Mouse (Mus musculus): ENCODE measurements around the gene Tsnax. TPM values are rescaled to one million over a fixed set of nuclear protein-coding genes. Genes with fewer than 3 reads are reported as not detected.

The Tsnax gene
- total RNA-seq, 1 experiment = 46.9 TPM

GRCm38 (mm10) chr8:125037081-125037480 lies 24.3 kb downstream of the Tsnax start:
- Histone ChIP-seq H3K4me3 (ENCODE audit: insufficient read depth in 1 of 2, low read depth in 1 of 2, low read length in 2 of 2, poor library complexity in 1 of 2, severe bottlenecking in 1 of 2) (no peak overlapping the region), H3K9ac (ENCODE audit: insufficient read depth, low read depth, low read length, poor library complexity, severe bottlenecking) (no peak overlapping the region), H3K27ac (ENCODE audit: insufficient read depth, low read depth, low read length, poor library complexity, severe bottlenecking) (no peak overlapping the region), H3K9me3 (ENCODE audit: control insufficient read depth, insufficient read depth, low read depth, low read length) (no peaks in the 10 kb centered on the region), H3K4me1 (ENCODE audit: control insufficient read depth in 2 of 2, insufficient read depth in 2 of 2, low read length in 2 of 2, poor library complexity in 1 of 2) (peaks cover 0 to 7% of the 10 kb centered on the region in 2 experiments; a peak in 2 of 4 replicates), H3K36me3 (ENCODE audit: control insufficient read depth, insufficient read depth, low read length, poor library complexity, severe bottlenecking) (peaks cover 3% of the 10 kb centered on the region)
- DNase-seq (ENCODE audit: low read depth, low spot score) = no peak
- in situ Hi-C loops (cut with MboI; ENCODE audit: low sequenced_read_pairs in 2 of 2, unreplicated experiment in 2 of 2) = no loop called here
- TF ChIP-seq HCFC1 (IDR thresholded peaks at IDR 0.05; ENCODE audit: borderline replicate concordance, insufficient read depth, low read length) = no peak
- no peak for TF ChIP-seq MAFK (IDR thresholded peaks at IDR 0.05; ENCODE audit: insufficient read depth, low read depth, low read length)
- no peak for TF ChIP-seq ZC3H11A (IDR thresholded peaks at IDR 0.05; ENCODE audit: borderline replicate concordance, low read depth, low read length)
- no peak for TF ChIP-seq ZNF384 (IDR thresholded peaks at IDR 0.05; ENCODE audit: low read depth, low read length)
- no peak for TF ChIP-seq CHD2 (IDR thresholded peaks at IDR 0.05; ENCODE audit: low read depth, low read length)

DNA sequence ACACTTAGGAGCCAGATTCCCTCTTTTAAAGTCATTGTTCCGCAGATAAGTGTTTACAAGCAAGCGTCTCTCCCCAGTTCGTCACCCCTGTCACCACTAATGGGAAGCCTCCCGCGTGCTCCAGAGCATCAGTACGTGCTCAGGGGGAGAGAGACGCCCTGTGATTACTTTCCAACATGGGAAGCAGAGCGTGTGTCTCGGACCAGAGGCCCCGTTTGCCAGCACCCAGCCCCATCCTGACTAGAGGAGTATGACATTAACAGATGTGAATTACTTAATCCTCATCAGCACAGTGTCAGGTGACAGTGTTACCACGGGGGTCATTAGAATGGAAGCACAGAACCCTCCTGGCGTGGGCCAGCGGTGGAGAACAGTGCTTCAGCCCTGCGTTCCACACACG lies 25.9 kb downstream of the Tsnax start:
- no peaks in the 10 kb centered on the region for H3K9me3 ChIP-seq (ENCODE audit: control insufficient read depth, insufficient read depth, low read depth, low read length)
- in situ Hi-C loops (cut with MboI; ENCODE audit: low sequenced_read_pairs in 2 of 2, unreplicated experiment in 2 of 2) = no loop called here
- no peak for DNase-seq (ENCODE audit: low read depth, low spot score)
- H3K36me3 ChIP-seq (ENCODE audit: control insufficient read depth, insufficient read depth, low read length, poor library complexity, severe bottlenecking) = peaks cover 3% of the 10 kb centered on the region; the same call in 1 of the 2 replicates
- TF ChIP-seq CHD2 (IDR thresholded peaks at IDR 0.05; ENCODE audit: low read depth, low read length) (no peak), MAFK (IDR thresholded peaks at IDR 0.05; ENCODE audit: insufficient read depth, low read depth, low read length) (no peak), ZNF384 (IDR thresholded peaks at IDR 0.05; ENCODE audit: low read depth, low read length) (no peak), ZC3H11A (IDR thresholded peaks at IDR 0.05; ENCODE audit: borderline replicate concordance, low read depth, low read length) (no peak), HCFC1 (IDR thresholded peaks at IDR 0.05; ENCODE audit: borderline replicate concordance, insufficient read depth, low read length) (no peak)
- H3K4me1 ChIP-seq (ENCODE audit: control insufficient read depth in 2 of 2, insufficient read depth in 2 of 2, low read length in 2 of 2, poor library complexity in 1 of 2) = peaks cover 0 to 8% of the 10 kb centered on the region in 2 experiments; a peak in 2 of 4 replicates
- no peak overlapping the region for H3K27ac ChIP-seq (ENCODE audit: insufficient read depth, low read depth, low read length, poor library complexity, severe bottlenecking)
- no peak overlapping the region for H3K9ac ChIP-seq (ENCODE audit: insufficient read depth, low read depth, low read length, poor library complexity, severe bottlenecking)
- no peak overlapping the region for H3K4me3 ChIP-seq (ENCODE audit: insufficient read depth in 1 of 2, low read depth in 1 of 2, low read length in 2 of 2, poor library complexity in 1 of 2, severe bottlenecking in 1 of 2)

- no peak for DNase-seq (ENCODE audit: low read depth, low spot score)
- Histone ChIP-seq H3K4me1 (ENCODE audit: control insufficient read depth in 2 of 2, insufficient read depth in 2 of 2, low read length in 2 of 2, poor library complexity in 1 of 2) (peaks cover 0 to 6% of the 10 kb centered on the region in 2 experiments; a peak in 2 of 4 replicates), H3K9ac (ENCODE audit: insufficient read depth, low read depth, low read length, poor library complexity, severe bottlenecking) (no peak overlapping the region), H3K4me3 (ENCODE audit: insufficient read depth in 1 of 2, low read depth in 1 of 2, low read length in 2 of 2, poor library complexity in 1 of 2, severe bottlenecking in 1 of 2) (no peak overlapping the region), H3K9me3 (ENCODE audit: control insufficient read depth, insufficient read depth, low read depth, low read length) (no peaks in the 10 kb centered on the region), H3K27ac (ENCODE audit: insufficient read depth, low read depth, low read length, poor library complexity, severe bottlenecking) (no peak overlapping the region), H3K36me3 (ENCODE audit: control insufficient read depth, insufficient read depth, low read length, poor library complexity, severe bottlenecking) (peaks cover 3% of the 10 kb centered on the region; the same call in 1 of the 2 replicates)
- TF ChIP-seq HCFC1 (IDR thresholded peaks at IDR 0.05; ENCODE audit: borderline replicate concordance, insufficient read depth, low read length) (no peak), MAFK (IDR thresholded peaks at IDR 0.05; ENCODE audit: insufficient read depth, low read depth, low read length) (no peak), ZNF384 (IDR thresholded peaks at IDR 0.05; ENCODE audit: low read depth, low read length) (no peak), CHD2 (IDR thresholded peaks at IDR 0.05; ENCODE audit: low read depth, low read length) (no peak), ZC3H11A (IDR thresholded peaks at IDR 0.05; ENCODE audit: borderline replicate concordance, low read depth, low read length) (no peak)
- in situ Hi-C loops (cut with MboI; ENCODE audit: low sequenced_read_pairs in 2 of 2, unreplicated experiment in 2 of 2) = no loop called here
Measured at GRCm38 (mm10) chr8:125040587-125041375, 28.0 kb downstream of the Tsnax start.

DNA sequence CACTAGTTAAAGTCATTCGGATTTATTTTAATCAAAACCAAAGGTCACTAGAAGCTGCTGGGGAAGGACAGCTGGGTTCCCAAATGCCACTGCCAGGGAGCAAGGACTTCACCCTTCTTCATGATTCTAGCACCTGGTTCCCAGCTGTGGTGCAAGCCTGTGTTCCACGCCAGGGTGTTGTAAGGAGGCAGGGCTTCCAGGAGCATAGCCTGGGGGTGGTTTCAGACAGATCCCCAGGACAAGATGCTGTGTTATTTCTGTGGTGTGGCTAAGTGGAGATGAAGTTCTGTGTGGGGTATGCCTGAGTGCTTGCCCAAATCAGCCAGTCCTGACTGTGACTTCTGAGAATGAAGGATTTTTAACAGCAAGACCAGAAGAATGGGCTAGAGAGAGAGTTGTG lies 28.7 kb downstream of the Tsnax start:
- Histone ChIP-seq H3K4me3 (ENCODE audit: insufficient read depth in 1 of 2, low read depth in 1 of 2, low read length in 2 of 2, poor library complexity in 1 of 2, severe bottlenecking in 1 of 2) (no peak overlapping the region), H3K9me3 (ENCODE audit: control insufficient read depth, insufficient read depth, low read depth, low read length) (no peaks in the 10 kb centered on the region), H3K9ac (ENCODE audit: insufficient read depth, low read depth, low read length, poor library complexity, severe bottlenecking) (no peak overlapping the region), H3K27ac (ENCODE audit: insufficient read depth, low read depth, low read length, poor library complexity, severe bottlenecking) (no peak overlapping the region), H3K4me1 (ENCODE audit: control insufficient read depth in 2 of 2, insufficient read depth in 2 of 2, low read length in 2 of 2, poor library complexity in 1 of 2) (peaks cover 0 to 6% of the 10 kb centered on the region in 2 experiments; a peak in 2 of 4 replicates), H3K36me3 (ENCODE audit: control insufficient read depth, insufficient read depth, low read length, poor library complexity, severe bottlenecking) (peaks cover 3% of the 10 kb centered on the region; the same call in 1 of the 2 replicates)
- DNase-seq (ENCODE audit: low read depth, low spot score) = no peak
- in situ Hi-C loops (cut with MboI; ENCODE audit: low sequenced_read_pairs in 2 of 2, unreplicated experiment in 2 of 2) = no loop called here
- no peak for TF ChIP-seq MAFK (IDR thresholded peaks at IDR 0.05; ENCODE audit: insufficient read depth, low read depth, low read length)
- TF ChIP-seq ZC3H11A (IDR thresholded peaks at IDR 0.05; ENCODE audit: borderline replicate concordance, low read depth, low read length) = no peak
- TF ChIP-seq HCFC1 (IDR thresholded peaks at IDR 0.05; ENCODE audit: borderline replicate concordance, insufficient read depth, low read length) = no peak
- TF ChIP-seq ZNF384 (IDR thresholded peaks at IDR 0.05; ENCODE audit: low read depth, low read length) = no peak
- no peak for TF ChIP-seq CHD2 (IDR thresholded peaks at IDR 0.05; ENCODE audit: low read depth, low read length)

All from ES-E14 (cell line).